Mouse (Mus musculus) small intestine, adult 2 months (tissue): ENCODE data around the gene Cit.

Source experiments
- CTCF ChIP-seq: fragments of 200-500 bp; IDR thresholded peaks from 2 replicates; pipeline ENCODE4 v1.5.1; 2012; ENCODE audit warnings: low read depth, mild to moderate bottlenecking, control low read depth, inconsistent platforms, low read length, moderate library complexity, mixed read lengths; ENCODE audit not compliant: insufficient replicate concordance, insufficient read length; ENCODE audit errors: extremely low read depth
- POLR2A ChIP-seq: fragments of 200-500 bp; IDR thresholded peaks from 2 replicates; pipeline ENCODE4 v1.6.1; 2012; ENCODE audit warnings: low read depth, mild to moderate bottlenecking, control low read depth, inconsistent platforms, low read length, moderate library complexity

- TF ChIP-seq CTCF: no peak
- TF ChIP-seq POLR2A: no peak
Measured at GRCm38 (mm10) chr5:115950936-115951335, 105.9 kb downstream of the Cit start.
